Mouse (Mus musculus) forebrain, embryonic 14.5 days (tissue): ENCODE measurements around the gene Defb13. TPM values are rescaled to one million over a fixed set of nuclear protein-coding genes. Genes with fewer than 3 reads are reported as not detected.
"Not testable (repeated sequence)": the region's sequence is repeated elsewhere in the genome, so short reads cannot be mapped to it uniquely, and the experiment has no call there.

ENCODE experiments used
- ATAC-seq: fragments of 200-750 bp; cut with Nextera tagmentation; 2 replicates; pipeline ENCODE4 v1.8.0; 2017; ENCODE audit warnings: mild to moderate bottlenecking, moderate library complexity
- DNase-seq: peaks from one replicate; pipeline ENCODE4 v3.0.0-alpha.2; 2015; ENCODE audit warnings: low spot score
- H3K27ac ChIP-seq: fragments of 300-500 bp; sonication (generic); 2 replicates; pipeline ENCODE4 v1.5.1; 2014; ENCODE audit warnings: low read depth, mild to moderate bottlenecking, control low read depth, low read length, moderate library complexity
- H3K27me3 ChIP-seq: fragments of 300-500 bp; sonication (generic); replicated peaks from 2 replicates; pipeline ENCODE4 v1.6.1; 2014; ENCODE audit warnings: low read length, control low read depth, mixed read lengths; ENCODE audit not compliant: control insufficient read depth, insufficient read depth
- H3K36me3 ChIP-seq: fragments of 300-500 bp; sonication (generic); 2 replicates; pipeline ENCODE4 v1.6.1; 2014; ENCODE audit warnings: low read length, control low read depth; ENCODE audit not compliant: control insufficient read depth, insufficient read depth
- H3K4me1 ChIP-seq: fragments of 300-500 bp; sonication (generic); 2 replicates; pipeline ENCODE4 v1.6.1; 2014; ENCODE audit warnings: antibody characterized with exemption, low read length, control low read depth; ENCODE audit not compliant: control insufficient read depth, insufficient read depth
- H3K4me2 ChIP-seq: fragments of 300-500 bp; sonication (generic); 2 replicates; pipeline ENCODE4 v1.6.1; 2014; ENCODE audit warnings: mild to moderate bottlenecking, control low read depth, low read length
- H3K4me3 ChIP-seq: fragments of 300-500 bp; sonication (generic); 2 replicates; pipeline ENCODE4 v1.5.1; 2014; ENCODE audit warnings: low read depth, low read length, control low read depth
- H3K9ac ChIP-seq: fragments of 300-500 bp; sonication (generic); 2 replicates; pipeline ENCODE4 v1.6.1; 2014; ENCODE audit warnings: mild to moderate bottlenecking, low read length, control low read depth, moderate library complexity
- H3K9me3 ChIP-seq: fragments of 300-500 bp; sonication (generic); replicated peaks from 2 replicates; pipeline ENCODE4 v1.6.1; 2016; ENCODE audit warnings: low read length, control low read depth, mixed read lengths; ENCODE audit not compliant: control insufficient read depth
- WGBS: fragments of 180-500 bp; shearing (Covaris S2); extraction: QIAGEN DNeasy Blood & Tissue Kit; methylation state at CpG from one replicate; pipeline ENCODE4 v1.1.7; 2014; 5-methylcytosine and 5-hydroxymethylcytosine counted together
- polyA plus RNA-seq: library from polyadenylated mRNA; unstranded; fragments of >200 nt; fragmentation: Nextera tagmentation; extraction: Ambion mirVana; gene quantifications from 2 replicates; pipeline ENCODE4 v1.2.1, GENCODE M21; 2014

The Defb13 gene
- not detected in 2 replicates for polyA plus RNA-seq

- H3K9ac ChIP-seq, result no peak within 1 kb of the TSS
- no peaks in the 10 kb centered on the region for H3K4me1 ChIP-seq
- no peak within 1 kb of the TSS for H3K4me2 ChIP-seq
- ATAC-seq (no peak), DNase-seq (no peak)
- 78% methylated on average over 6 of the region's 6 CpGs for WGBS
- H3K4me3 ChIP-seq, result no peak within 1 kb of the TSS
- H3K27ac ChIP-seq, result no peak within 1 kb of the TSS
- no peaks in the 10 kb centered on the region for H3K9me3 ChIP-seq
- no peaks in the 10 kb centered on the region for H3K27me3 ChIP-seq
- no peaks in the 10 kb centered on the region for H3K36me3 ChIP-seq
Observed at GRCm38 (mm10) chr8:21946462-21946861, at the start of gene Defb13. Gene Defb13 (plus strand): TSS chr8:21946762.

GRCm38 (mm10) chr8:21906290-21906689, 40.3 kb upstream of the Defb13 start, which contains the start of gene Defb11:
Gene Defb11 (minus strand): TSS chr8:21906412.
- H3K27me3 ChIP-seq, H3K4me3 ChIP-seq, H3K4me1 ChIP-seq, H3K9me3 ChIP-seq, H3K36me3 ChIP-seq, H3K9ac ChIP-seq, H3K27ac ChIP-seq, ATAC-seq, H3K4me2 ChIP-seq: not testable (repeated sequence)
- DNase-seq, result peak; percentile 0

- Histone ChIP-seq H3K36me3 (no peaks in the 10 kb centered on the region), H3K4me1 (no peaks in the 10 kb centered on the region), H3K4me2 (no peak overlapping the region), H3K9me3 (no peaks in the 10 kb centered on the region), H3K4me3 (no peak overlapping the region), H3K9ac (no peak overlapping the region), H3K27ac (no peak overlapping the region), H3K27me3 (no peaks in the 10 kb centered on the region)
- 0% methylated on average over 1 of the region's 1 CpGs for WGBS
- DNase-seq (no peak), ATAC-seq (no peak)
Observed at GRCm38 (mm10) chr8:21911931-21912330, 34.6 kb upstream of the Defb13 start.

GRCm38 (mm10) chr8:21912554-21912953, 34.0 kb upstream of the Defb13 start:
- no peak overlapping the region for H3K9ac ChIP-seq
- 11% methylated on average over 2 of the region's 2 CpGs for WGBS
- H3K27me3 ChIP-seq, result no peaks in the 10 kb centered on the region
- ATAC-seq (no peak), DNase-seq (no peak)
- H3K9me3 ChIP-seq, result no peaks in the 10 kb centered on the region
- H3K36me3 ChIP-seq, result no peaks in the 10 kb centered on the region
- no peaks in the 10 kb centered on the region for H3K4me1 ChIP-seq
- H3K4me2 ChIP-seq, result no peak overlapping the region
- H3K4me3 ChIP-seq, result no peak overlapping the region
- H3K27ac ChIP-seq, result no peak overlapping the region

- H3K36me3 ChIP-seq, result no peaks in the 10 kb centered on the region
- H3K27me3 ChIP-seq, result no peaks in the 10 kb centered on the region
- 86% methylated on average over 3 of the region's 3 CpGs for WGBS
Observed at GRCm38 (mm10) chr8:21915625-21916024, 30.9 kb upstream of the Defb13 start.

GRCm38 (mm10) chr8:21930754-21931153, 15.8 kb upstream of the Defb13 start:
- not testable (repeated sequence) for H3K36me3 ChIP-seq, DNase-seq, H3K4me1 ChIP-seq, H3K27me3 ChIP-seq, H3K9ac ChIP-seq, H3K4me2 ChIP-seq, H3K9me3 ChIP-seq, H3K4me3 ChIP-seq, ATAC-seq, H3K27ac ChIP-seq
- 72% methylated on average over 3 of the region's 3 CpGs for WGBS

More at GRCm38 (mm10) chr8:21915625-21916024, 30.9 kb upstream of the Defb13 start:
- no peak for DNase-seq
- Histone ChIP-seq H3K9ac (no peak overlapping the region), H3K4me2 (no peak overlapping the region), H3K4me1 (no peaks in the 10 kb centered on the region), H3K9me3 (no peaks in the 10 kb centered on the region), H3K4me3 (no peak overlapping the region), H3K27ac (no peak overlapping the region)
- ATAC-seq, result no peak

- DNase-seq, result no peak
- Histone ChIP-seq H3K4me1 (no peaks in the 10 kb centered on the region), H3K4me3 (no peak within 1 kb of the TSS), H3K9me3 (no peaks in the 10 kb centered on the region), H3K27ac (no peak within 1 kb of the TSS), H3K36me3 (no peaks in the 10 kb centered on the region), H3K27me3 (no peaks in the 10 kb centered on the region), H3K4me2 (no peak within 1 kb of the TSS), H3K9ac (no peak within 1 kb of the TSS)
- no peak for ATAC-seq
- WGBS, result 95% methylated on average over 6 of the region's 6 CpGs
Observed at GRCm38 (mm10) chr8:21932610-21933009, 14.0 kb upstream of the Defb13 start, which contains the start of gene Defb15. Gene Defb15 (minus strand): TSS chr8:21932710.

GRCm38 (mm10) chr8:21938052-21938451, 8.5 kb upstream of the Defb13 start, which contains the start of gene Defb35:
Gene Defb35 (plus strand): TSS chr8:21938352.
- H3K27me3 ChIP-seq, H3K9ac ChIP-seq, H3K4me3 ChIP-seq, H3K4me1 ChIP-seq, H3K9me3 ChIP-seq, H3K36me3 ChIP-seq, DNase-seq, H3K27ac ChIP-seq, ATAC-seq, H3K4me2 ChIP-seq: not testable (repeated sequence)
- WGBS, result 84% methylated on average over 4 of the region's 4 CpGs

GRCm38 (mm10) chr8:21947311-21948017, 902 bp downstream of the Defb13 start:
- H3K27ac ChIP-seq, result no peak overlapping the region
- no peaks in the 10 kb centered on the region for H3K27me3 ChIP-seq
- H3K4me3 ChIP-seq, result no peak overlapping the region
- H3K9ac ChIP-seq, result no peak overlapping the region
- ATAC-seq (no peak), DNase-seq (no peak)
- H3K9me3 ChIP-seq, result no peaks in the 10 kb centered on the region
- WGBS, result 60% methylated on average over 9 of the region's 9 CpGs
- H3K4me1 ChIP-seq, result no peaks in the 10 kb centered on the region
- H3K4me2 ChIP-seq, result no peak overlapping the region
- no peaks in the 10 kb centered on the region for H3K36me3 ChIP-seq
